Mouse (Mus musculus): ENCODE data around the gene Dmp1. TPM values are rescaled to one million over a fixed set of nuclear protein-coding genes. Genes with fewer than 3 reads are reported as not detected.

Gene Dmp1
- 0.17 and 0.26 TPM in 2 replicates for polyA plus RNA-seq (2016; fragmentation: Nextera tagmentation; extraction: Ambion mirVana)

GRCm38 (mm10) chr5:104202351-104202750, at the start of gene Dmp1:
Gene Dmp1 (plus strand): TSS chr5:104202613.
- Histone ChIP-seq H3K36me3 (replicated peaks) (no peaks in the 10 kb centered on the region), H3K27me3 (ENCODE audit: poor library complexity, severe bottlenecking) (no peaks in the 10 kb centered on the region), H3K4me1 (0 out of 2 replicates have a peak, but pooled peaks cover 4% of the 10 kb centered on the region), H3K27ac (no peak within 1 kb of the TSS), H3K4me3 (no peak within 1 kb of the TSS), H3K9me3 (no peaks in the 10 kb centered on the region)
- 84% methylated on average over 5 of the region's 5 CpGs for WGBS
- no peak for DNase-seq (ENCODE audit: extremely low spot score, low spot score)

GRCm38 (mm10) chr5:104157701-104158100, 44.7 kb upstream of the Dmp1 start:
- WGBS: 95% methylated on average over 7 of the region's 7 CpGs
- DNase-seq (ENCODE audit: extremely low spot score, low spot score): no peak
- H3K4me3 ChIP-seq: no peak overlapping the region
- H3K36me3 ChIP-seq (replicated peaks): no peaks in the 10 kb centered on the region
- no peaks in the 10 kb centered on the region for H3K4me1 ChIP-seq
- H3K27ac ChIP-seq: no peak overlapping the region
- no peaks in the 10 kb centered on the region for H3K27me3 ChIP-seq (ENCODE audit: poor library complexity, severe bottlenecking)
- no peaks in the 10 kb centered on the region for H3K9me3 ChIP-seq

GRCm38 (mm10) chr5:104158332-104159052, 43.9 kb upstream of the Dmp1 start:
- no peak overlapping the region for H3K27ac ChIP-seq
- no peaks in the 10 kb centered on the region for H3K9me3 ChIP-seq
- DNase-seq (ENCODE audit: extremely low spot score, low spot score): no peak
- 92% methylated on average over 7 of the region's 7 CpGs for WGBS
- H3K4me3 ChIP-seq: no peak overlapping the region
- H3K36me3 ChIP-seq (replicated peaks): no peaks in the 10 kb centered on the region
- no peaks in the 10 kb centered on the region for H3K27me3 ChIP-seq (ENCODE audit: poor library complexity, severe bottlenecking)
- no peaks in the 10 kb centered on the region for H3K4me1 ChIP-seq

GRCm38 (mm10) chr5:104160581-104160980, 41.8 kb upstream of the Dmp1 start:
- Histone ChIP-seq H3K36me3 (replicated peaks) (no peaks in the 10 kb centered on the region), H3K27ac (no peak overlapping the region), H3K27me3 (ENCODE audit: poor library complexity, severe bottlenecking) (no peaks in the 10 kb centered on the region), H3K9me3 (no peaks in the 10 kb centered on the region), H3K4me1 (no peaks in the 10 kb centered on the region), H3K4me3 (no peak overlapping the region)
- no peak for DNase-seq (ENCODE audit: extremely low spot score, low spot score)
- 84% methylated on average over 3 of the region's 3 CpGs for WGBS

GRCm38 (mm10) chr5:104161390-104161789, 41.0 kb upstream of the Dmp1 start:
- H3K9me3 ChIP-seq: no peaks in the 10 kb centered on the region
- H3K4me3 ChIP-seq: no peak overlapping the region
- no peak for DNase-seq (ENCODE audit: extremely low spot score, low spot score)
- no peaks in the 10 kb centered on the region for H3K36me3 ChIP-seq (replicated peaks)
- 84% methylated on average over 1 of the region's 1 CpGs for WGBS
- no peaks in the 10 kb centered on the region for H3K27me3 ChIP-seq (ENCODE audit: poor library complexity, severe bottlenecking)
- H3K27ac ChIP-seq: no peak overlapping the region
- H3K4me1 ChIP-seq: no peaks in the 10 kb centered on the region

GRCm38 (mm10) chr5:104163536-104163935, 38.9 kb upstream of the Dmp1 start:
- Histone ChIP-seq H3K4me1 (no peaks in the 10 kb centered on the region), H3K9me3 (no peaks in the 10 kb centered on the region), H3K27me3 (ENCODE audit: poor library complexity, severe bottlenecking) (no peaks in the 10 kb centered on the region), H3K4me3 (no peak overlapping the region), H3K27ac (no peak overlapping the region), H3K36me3 (replicated peaks) (no peaks in the 10 kb centered on the region)
- 79% methylated on average over 4 of the region's 4 CpGs for WGBS
- no peak for DNase-seq (ENCODE audit: extremely low spot score, low spot score)

- H3K4me1 ChIP-seq: no peaks in the 10 kb centered on the region
- no peak within 1 kb of the TSS for H3K4me3 ChIP-seq
- H3K27me3 ChIP-seq (ENCODE audit: poor library complexity, severe bottlenecking): no peaks in the 10 kb centered on the region
- no peak for DNase-seq (ENCODE audit: extremely low spot score, low spot score)
- no peak within 1 kb of the TSS for H3K27ac ChIP-seq
- H3K9me3 ChIP-seq: no peaks in the 10 kb centered on the region
- 91% methylated on average over 7 of the region's 7 CpGs for WGBS
- no peaks in the 10 kb centered on the region for H3K36me3 ChIP-seq (replicated peaks)
These were observed 32.0 kb upstream of the Dmp1 start, which contains the start of gene Dspp for GRCm38 (mm10) chr5:104170412-104170811. Gene Dspp (plus strand): TSS chr5:104170712.

GRCm38 (mm10) chr5:104173094-104173493, 29.3 kb upstream of the Dmp1 start:
- Histone ChIP-seq H3K4me1 (no peaks in the 10 kb centered on the region), H3K36me3 (replicated peaks) (no peaks in the 10 kb centered on the region), H3K4me3 (no peak overlapping the region), H3K27me3 (ENCODE audit: poor library complexity, severe bottlenecking) (no peaks in the 10 kb centered on the region), H3K9me3 (peaks cover 7% of the 10 kb centered on the region; the same call in 1 of the 2 replicates), H3K27ac (no peak overlapping the region)
- DNase-seq (ENCODE audit: extremely low spot score, low spot score): no peak
- WGBS: 86% methylated on average over 6 of the region's 6 CpGs

- Histone ChIP-seq H3K9me3 (peaks cover 19% of the 10 kb centered on the region), H3K27me3 (ENCODE audit: poor library complexity, severe bottlenecking) (no peaks in the 10 kb centered on the region), H3K36me3 (replicated peaks) (no peaks in the 10 kb centered on the region), H3K4me3 (no peak overlapping the region), H3K27ac (no peak overlapping the region), H3K4me1 (no peaks in the 10 kb centered on the region)
- no peak for DNase-seq (ENCODE audit: extremely low spot score, low spot score)
- WGBS: 80% methylated on average over 1 of the region's 1 CpGs
These were observed 18.7 kb upstream of the Dmp1 start for GRCm38 (mm10) chr5:104183743-104184142.

GRCm38 (mm10) chr5:104187281-104187680, 15.1 kb upstream of the Dmp1 start:
- no peaks in the 10 kb centered on the region for H3K36me3 ChIP-seq (replicated peaks)

GRCm38 (mm10) chr5:104195086-104195485, 7.3 kb upstream of the Dmp1 start:
- Histone ChIP-seq H3K4me1 (no peaks in the 10 kb centered on the region), H3K36me3 (replicated peaks) (no peaks in the 10 kb centered on the region), H3K27ac (no peak overlapping the region), H3K4me3 (no peak overlapping the region), H3K27me3 (ENCODE audit: poor library complexity, severe bottlenecking) (no peaks in the 10 kb centered on the region), H3K9me3 (peaks cover 7% of the 10 kb centered on the region)
- no peak for DNase-seq (ENCODE audit: extremely low spot score, low spot score)
- 93% methylated on average over 1 of the region's 1 CpGs for whole genome bisulfite sequencing

More at GRCm38 (mm10) chr5:104187281-104187680, 15.1 kb upstream of the Dmp1 start:
- Histone ChIP-seq H3K4me3 (no peak overlapping the region), H3K27me3 (ENCODE audit: poor library complexity, severe bottlenecking) (no peaks in the 10 kb centered on the region), H3K27ac (no peak overlapping the region), H3K9me3 (peaks cover 13% of the 10 kb centered on the region), H3K4me1 (no peaks in the 10 kb centered on the region)
- DNase-seq (ENCODE audit: extremely low spot score, low spot score): no peak
- 81% methylated on average over 3 of the region's 3 CpGs for WGBS

- no peak for DNase-seq (ENCODE audit: extremely low spot score, low spot score)
- H3K36me3 ChIP-seq (replicated peaks): no peaks in the 10 kb centered on the region
- H3K27me3 ChIP-seq (ENCODE audit: poor library complexity, severe bottlenecking): no peaks in the 10 kb centered on the region
- no peak overlapping the region for H3K27ac ChIP-seq
- WGBS: 94% methylated on average over 12 of the region's 12 CpGs
- no peaks in the 10 kb centered on the region for H3K9me3 ChIP-seq
- H3K4me1 ChIP-seq: 0 out of 2 replicates have a peak, but pooled peaks cover 4% of the 10 kb centered on the region
- H3K4me3 ChIP-seq: no peak overlapping the region
These were observed 1.1 kb upstream of the Dmp1 start for GRCm38 (mm10) chr5:104201153-104201950.

- no peak overlapping the region for H3K4me3 ChIP-seq
- H3K9me3 ChIP-seq: no peaks in the 10 kb centered on the region
- DNase-seq (ENCODE audit: extremely low spot score, low spot score): no peak
- no peaks in the 10 kb centered on the region for H3K4me1 ChIP-seq
- WGBS: 83% methylated on average over 11 of the region's 11 CpGs
- no peak overlapping the region for H3K27ac ChIP-seq
- no peaks in the 10 kb centered on the region for H3K27me3 ChIP-seq (ENCODE audit: poor library complexity, severe bottlenecking)
- no peaks in the 10 kb centered on the region for H3K36me3 ChIP-seq (replicated peaks)
These were observed 10.1 kb downstream of the Dmp1 start for GRCm38 (mm10) chr5:104212531-104212930.
